Mouse (Mus musculus): Measurements from ENCODE around the gene Satb2. TPM values are rescaled to one million over a fixed set of nuclear protein-coding genes. Genes with fewer than 3 reads are reported as not detected.

Gene Satb2
- polyA plus RNA-seq, 1 experiment, result 34.5 TPM

DNA sequence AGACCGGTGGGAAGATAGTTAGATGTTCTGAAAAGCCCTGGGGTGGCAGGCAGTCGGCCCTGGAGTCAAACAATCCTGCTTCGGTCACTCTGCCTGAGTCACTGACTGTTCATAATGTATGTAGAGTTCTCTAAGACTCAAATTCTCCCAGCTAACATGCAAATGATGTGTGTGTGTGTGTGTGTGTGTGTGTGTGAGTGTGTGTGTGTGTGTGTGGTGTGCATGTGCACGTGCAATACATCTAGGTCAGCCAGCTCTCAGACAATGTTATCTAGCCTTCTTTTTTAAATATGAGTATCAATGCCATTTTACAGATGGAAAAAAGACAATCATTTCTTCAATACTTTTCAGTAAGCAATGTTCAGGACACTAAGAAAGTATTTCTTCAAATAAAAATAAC is 26.5 kb downstream of the Satb2 start:
- no peak for TF ChIP-seq CTCF (IDR thresholded peaks at IDR 0.05; ENCODE audit: extremely low read depth, insufficient read depth, low read length)
- no peak for TF ChIP-seq POLR2A (IDR thresholded peaks at IDR 0.05; ENCODE audit: extremely low read depth, insufficient read depth, low read length)
- Histone ChIP-seq H3K27ac (ENCODE audit: insufficient read depth, low read length) (peak overlapping the region; percentile 81), H3K4me1 (ENCODE audit: control insufficient read depth, insufficient read depth, low read length) (peaks cover 7% of the 10 kb centered on the region), H3K4me3 (ENCODE audit: insufficient read depth, low read length) (no peak overlapping the region)

DNA sequence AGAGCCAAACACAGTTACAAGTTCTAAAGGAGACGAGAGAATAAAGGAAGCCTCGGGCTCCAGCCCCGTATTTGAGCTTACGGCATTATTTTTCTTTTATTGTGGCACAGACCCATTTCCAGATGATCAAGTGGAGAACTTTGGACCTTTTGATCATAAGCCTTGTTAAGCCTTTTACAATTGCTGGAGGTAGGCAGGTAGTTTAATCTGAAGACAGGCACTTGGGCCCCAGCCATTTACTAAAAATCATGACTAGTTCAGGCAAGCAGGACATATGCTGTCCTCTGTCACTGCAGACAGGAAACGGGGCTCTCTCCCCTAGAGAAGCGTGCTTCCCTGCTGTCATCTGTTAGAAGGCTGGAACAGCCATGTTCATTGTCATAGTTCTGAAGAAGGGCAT is 26.9 kb downstream of the Satb2 start:
- peaks cover 5% of the 10 kb centered on the region for H3K4me1 ChIP-seq (ENCODE audit: control insufficient read depth, insufficient read depth, low read length)
- no peak overlapping the region for H3K4me3 ChIP-seq (ENCODE audit: insufficient read depth, low read length)
- H3K27ac ChIP-seq (ENCODE audit: insufficient read depth, low read length), result peak overlapping the region; percentile 81
- no peak for TF ChIP-seq POLR2A (IDR thresholded peaks at IDR 0.05; ENCODE audit: extremely low read depth, insufficient read depth, low read length)
- TF ChIP-seq CTCF (IDR thresholded peaks at IDR 0.05; ENCODE audit: extremely low read depth, insufficient read depth, low read length), result no peak

DNA sequence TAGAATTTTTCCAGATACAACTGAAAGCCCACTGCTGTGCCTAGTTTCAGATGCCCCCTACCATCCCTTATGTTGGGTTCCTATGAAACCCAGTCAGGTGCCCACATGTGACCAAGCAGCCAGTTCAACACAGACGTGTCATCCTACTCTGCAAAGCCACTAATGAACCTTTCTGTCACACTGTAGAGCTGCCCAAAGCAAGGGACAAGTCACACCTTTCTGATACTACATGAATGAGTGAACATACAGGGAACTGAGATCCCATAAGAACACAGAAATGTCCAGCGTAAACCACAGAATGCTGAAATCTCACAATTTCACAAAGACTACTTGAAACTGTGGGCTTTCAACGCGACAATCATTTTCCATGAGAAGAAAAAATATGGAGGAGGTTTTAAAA is 39.0 kb downstream of the Satb2 start:
- H3K4me1 ChIP-seq (ENCODE audit: control insufficient read depth, insufficient read depth, low read length), result peaks cover 4% of the 10 kb centered on the region
- TF ChIP-seq CTCF (IDR thresholded peaks at IDR 0.05; ENCODE audit: extremely low read depth, insufficient read depth, low read length) (no peak), POLR2A (IDR thresholded peaks at IDR 0.05; ENCODE audit: extremely low read depth, insufficient read depth, low read length) (no peak)
- no peak overlapping the region for H3K4me3 ChIP-seq (ENCODE audit: insufficient read depth, low read length)
- H3K27ac ChIP-seq (ENCODE audit: insufficient read depth, low read length), result no peak overlapping the region

DNA sequence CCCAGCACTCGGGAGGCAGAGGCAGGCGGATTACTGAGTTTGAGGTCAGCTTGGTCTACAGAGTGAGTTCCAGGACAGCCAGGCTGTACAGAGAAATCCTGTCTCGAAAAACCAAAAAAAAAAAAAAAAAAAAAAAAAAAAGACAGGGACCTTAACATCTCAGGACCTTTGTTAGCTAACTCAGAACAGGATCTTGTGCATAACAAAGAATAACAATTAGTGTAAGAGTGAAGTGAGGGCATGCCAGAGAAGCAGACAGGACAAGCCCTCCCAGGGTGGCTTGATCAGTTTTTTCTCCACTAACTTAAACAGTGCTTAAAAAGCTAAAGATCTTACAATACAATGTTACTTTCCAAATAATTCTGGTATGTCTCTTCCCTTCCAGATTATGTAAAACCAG is 40.0 kb downstream of the Satb2 start:
- TF ChIP-seq CTCF (IDR thresholded peaks at IDR 0.05; ENCODE audit: extremely low read depth, insufficient read depth, low read length) (no peak), POLR2A (IDR thresholded peaks at IDR 0.05; ENCODE audit: extremely low read depth, insufficient read depth, low read length) (no peak)
- Histone ChIP-seq H3K27ac (ENCODE audit: insufficient read depth, low read length) (no peak overlapping the region), H3K4me1 (ENCODE audit: control insufficient read depth, insufficient read depth, low read length) (peaks cover 7% of the 10 kb centered on the region)

DNA sequence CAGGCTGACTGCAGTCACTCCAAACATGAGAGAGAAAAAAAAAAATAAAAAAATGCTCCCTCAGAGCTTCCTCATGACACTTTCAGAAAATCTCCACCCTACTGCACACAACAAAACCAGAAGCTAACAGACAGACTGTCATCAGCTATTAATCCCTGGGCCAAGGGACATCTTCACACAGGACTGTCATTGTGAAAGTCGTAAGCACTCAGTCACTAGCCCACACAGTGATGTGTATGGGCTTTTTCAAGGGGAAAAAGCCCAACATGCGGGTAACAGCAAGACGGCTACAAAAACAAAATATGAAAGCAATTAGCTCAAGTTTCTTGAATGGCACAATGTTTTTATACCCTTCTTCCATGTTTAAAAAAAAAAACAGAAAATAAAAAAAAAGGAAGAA is 41.9 kb downstream of the Satb2 start:
- H3K27ac ChIP-seq (ENCODE audit: insufficient read depth, low read length), result no peak overlapping the region
- H3K4me3 ChIP-seq (ENCODE audit: insufficient read depth, low read length), result no peak overlapping the region
- peaks cover 9% of the 10 kb centered on the region for H3K4me1 ChIP-seq (ENCODE audit: control insufficient read depth, insufficient read depth, low read length)
- TF ChIP-seq POLR2A (IDR thresholded peaks at IDR 0.05; ENCODE audit: extremely low read depth, insufficient read depth, low read length), result no peak
- TF ChIP-seq CTCF (IDR thresholded peaks at IDR 0.05; ENCODE audit: extremely low read depth, insufficient read depth, low read length), result no peak

More for the DNA sequence above, 40.0 kb downstream of the Satb2 start:
- no peak overlapping the region for H3K4me3 ChIP-seq (ENCODE audit: insufficient read depth, low read length)

DNA sequence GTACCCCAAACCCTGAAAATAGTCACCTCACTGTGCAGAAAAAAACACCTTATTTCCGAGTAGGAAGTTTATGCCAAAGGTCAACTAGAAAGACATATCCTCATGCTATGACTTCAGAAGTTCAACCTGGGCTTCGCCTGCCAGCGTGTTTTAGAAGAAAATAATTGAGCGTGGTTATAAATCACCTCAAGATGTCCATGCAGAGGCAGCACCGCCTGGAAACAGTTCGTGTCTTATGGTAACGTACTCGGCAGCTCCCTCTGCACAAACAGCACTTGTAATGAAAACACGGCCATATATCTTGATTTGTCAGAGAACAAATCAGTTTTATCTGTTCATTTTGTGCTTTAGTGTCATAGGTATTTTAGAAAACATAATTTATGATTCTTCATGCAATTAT is 44.6 kb downstream of the Satb2 start:
- Histone ChIP-seq H3K4me1 (ENCODE audit: control insufficient read depth, insufficient read depth, low read length) (peaks cover 9% of the 10 kb centered on the region), H3K4me3 (ENCODE audit: insufficient read depth, low read length) (no peak overlapping the region), H3K27ac (ENCODE audit: insufficient read depth, low read length) (no peak overlapping the region)
- TF ChIP-seq POLR2A (IDR thresholded peaks at IDR 0.05; ENCODE audit: extremely low read depth, insufficient read depth, low read length), result no peak
- TF ChIP-seq CTCF (IDR thresholded peaks at IDR 0.05; ENCODE audit: extremely low read depth, insufficient read depth, low read length), result no peak

DNA sequence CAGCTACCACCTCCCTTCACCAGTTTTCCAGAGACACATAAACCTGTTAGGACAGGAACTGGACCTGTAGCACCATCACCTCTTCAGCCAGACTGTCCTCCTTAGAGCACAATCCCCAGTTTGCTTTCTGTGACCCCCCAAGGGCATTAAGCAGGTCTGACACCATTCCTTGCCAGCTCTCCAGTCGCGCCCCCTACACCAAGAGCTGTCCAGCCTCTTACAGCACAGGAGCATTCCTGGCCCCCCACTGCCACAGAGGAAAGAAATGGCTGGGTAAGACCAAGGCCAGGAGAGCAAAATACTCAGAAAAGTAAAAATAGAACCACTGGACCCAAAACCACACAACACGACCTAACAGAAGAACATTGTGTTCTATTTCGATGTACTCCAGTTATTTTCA is 48.4 kb downstream of the Satb2 start:
- no peak for TF ChIP-seq POLR2A (IDR thresholded peaks at IDR 0.05; ENCODE audit: extremely low read depth, insufficient read depth, low read length)
- Histone ChIP-seq H3K4me3 (ENCODE audit: insufficient read depth, low read length) (no peak overlapping the region), H3K27ac (ENCODE audit: insufficient read depth, low read length) (no peak overlapping the region), H3K4me1 (ENCODE audit: control insufficient read depth, insufficient read depth, low read length) (peaks cover 7% of the 10 kb centered on the region)

DNA sequence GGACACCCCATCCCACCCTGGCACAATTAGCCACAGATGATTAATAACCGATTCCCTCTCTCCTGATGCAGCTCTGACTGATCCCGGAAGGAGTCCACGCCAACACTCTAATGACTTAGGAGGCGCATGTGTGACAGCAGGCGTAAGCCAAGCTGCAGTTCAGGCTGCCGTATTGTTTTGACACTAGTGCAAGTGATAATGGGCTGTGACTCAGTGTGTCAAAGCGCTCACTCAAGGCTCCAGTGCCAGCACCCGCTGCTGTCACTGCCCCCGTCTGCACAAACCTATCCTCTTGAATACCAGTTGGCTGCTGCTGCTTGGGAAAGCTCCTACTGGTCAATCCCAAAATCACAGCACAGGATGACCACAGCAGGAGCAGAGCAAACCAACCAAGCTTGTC is 49.7 kb downstream of the Satb2 start:
- H3K4me1 ChIP-seq (ENCODE audit: control insufficient read depth, insufficient read depth, low read length), result peaks cover 2% of the 10 kb centered on the region
- no peak overlapping the region for H3K4me3 ChIP-seq (ENCODE audit: insufficient read depth, low read length)
- TF ChIP-seq POLR2A (IDR thresholded peaks at IDR 0.05; ENCODE audit: extremely low read depth, insufficient read depth, low read length) (no peak), CTCF (IDR thresholded peaks at IDR 0.05; ENCODE audit: extremely low read depth, insufficient read depth, low read length) (no peak)
- no peak overlapping the region; the same call in 1 of the 2 replicates for H3K27ac ChIP-seq (ENCODE audit: insufficient read depth, low read length)

DNA sequence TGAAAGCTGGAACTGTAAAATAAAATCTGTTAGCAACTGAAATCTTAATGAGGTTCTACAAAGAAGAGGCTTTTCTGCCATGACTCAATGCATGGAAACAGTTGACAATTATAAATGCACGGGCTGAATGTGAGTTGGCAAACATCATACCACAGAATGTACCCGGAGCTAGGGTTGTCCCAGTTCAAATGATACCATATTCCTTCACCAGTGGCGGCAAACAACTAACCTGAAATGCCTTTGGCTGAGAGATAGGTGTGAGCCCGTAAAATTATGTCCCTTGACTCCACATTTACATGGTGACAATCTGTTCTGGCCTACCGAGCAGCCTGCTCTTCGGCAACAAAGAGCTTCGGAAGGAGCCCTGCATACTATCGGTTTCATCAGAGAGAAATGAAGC is 58.0 kb downstream of the Satb2 start:
- H3K4me1 ChIP-seq (ENCODE audit: control insufficient read depth, insufficient read depth, low read length), result peaks cover 4% of the 10 kb centered on the region; the same call in 1 of the 2 replicates
- no peak overlapping the region for H3K4me3 ChIP-seq (ENCODE audit: insufficient read depth, low read length)
- TF ChIP-seq CTCF (IDR thresholded peaks at IDR 0.05; ENCODE audit: extremely low read depth, insufficient read depth, low read length), result no peak
- no peak for TF ChIP-seq POLR2A (IDR thresholded peaks at IDR 0.05; ENCODE audit: extremely low read depth, insufficient read depth, low read length)
- H3K27ac ChIP-seq (ENCODE audit: insufficient read depth, low read length), result peak overlapping the region; percentile 76; the same call in 1 of the 2 replicates

DNA sequence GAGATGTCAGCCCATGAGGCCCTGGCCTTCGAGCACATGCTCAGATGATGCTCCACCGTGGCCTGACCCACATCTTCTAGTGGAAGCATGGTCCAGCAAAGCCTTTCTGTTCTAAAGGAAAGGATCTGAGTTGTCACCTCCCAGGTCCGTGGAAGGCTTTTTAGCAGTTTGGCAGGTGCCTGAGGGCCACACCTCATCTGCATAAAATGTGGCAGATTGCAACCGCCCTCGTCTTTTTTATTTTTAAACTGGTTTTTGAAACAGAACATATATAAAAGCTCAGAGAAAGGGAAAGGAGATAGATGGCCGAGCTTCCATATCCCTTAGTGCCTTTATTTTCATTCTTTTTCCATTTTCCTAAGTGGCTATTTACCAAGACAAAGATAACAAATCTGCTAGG is 64.2 kb downstream of the Satb2 start:
- TF ChIP-seq CTCF (IDR thresholded peaks at IDR 0.05; ENCODE audit: extremely low read depth, insufficient read depth, low read length) (no peak), POLR2A (IDR thresholded peaks at IDR 0.05; ENCODE audit: extremely low read depth, insufficient read depth, low read length) (no peak)
- Histone ChIP-seq H3K27ac (ENCODE audit: insufficient read depth, low read length) (peak overlapping the region; percentile 82; the same call in 1 of the 2 replicates), H3K4me1 (ENCODE audit: control insufficient read depth, insufficient read depth, low read length) (peaks cover 9% of the 10 kb centered on the region), H3K4me3 (ENCODE audit: insufficient read depth, low read length) (no peak overlapping the region)
